Mouse (Mus musculus): ENCODE results near the gene Fkbp11. TPM values are rescaled to one million over a fixed set of nuclear protein-coding genes. Genes with fewer than 3 reads are reported as not detected.

Gene Fkbp11
- polyA plus RNA-seq, 1 experiment from 2014 or later = 8.5 TPM

DNA sequence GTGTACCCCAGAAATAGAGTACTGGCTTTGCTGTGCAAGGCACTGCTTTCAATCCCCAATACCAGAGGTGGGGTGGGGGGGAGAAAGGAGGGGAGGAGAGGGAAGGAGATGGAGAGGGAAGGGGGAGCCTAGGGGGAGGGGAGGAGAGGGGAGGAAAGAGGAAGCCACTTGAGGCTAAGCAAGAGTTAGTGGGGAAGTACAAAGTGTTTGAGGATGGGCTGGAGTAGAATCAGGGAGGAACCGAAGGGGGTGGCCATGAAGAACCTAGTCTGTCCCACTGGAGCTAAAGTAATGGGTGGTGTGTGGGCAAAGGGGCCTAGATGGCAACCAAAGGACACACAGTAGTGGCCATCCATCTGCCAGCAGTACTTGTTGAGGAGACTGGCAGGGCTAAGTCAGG is 44.3 kb downstream of the Fkbp11 start:
- H3K27ac ChIP-seq = no peak overlapping the region
- H3K36me3 ChIP-seq (replicated peaks) = no peaks in the 10 kb centered on the region
- no peaks in the 10 kb centered on the region for H3K9me3 ChIP-seq
- no peak overlapping the region for H3K4me2 ChIP-seq
- H3K9ac ChIP-seq = no peak overlapping the region
- 86% methylated on average over 1 of the region's 1 CpGs for WGBS
- H3K27me3 ChIP-seq = peaks cover 18% of the 10 kb centered on the region
- peaks cover 4% of the 10 kb centered on the region; the same call in 1 of the 2 replicates for H3K4me1 ChIP-seq
- H3K4me3 ChIP-seq (replicated peaks) = no peak overlapping the region
- ATAC-seq (ENCODE audit: low FRiP score) = no peak

DNA sequence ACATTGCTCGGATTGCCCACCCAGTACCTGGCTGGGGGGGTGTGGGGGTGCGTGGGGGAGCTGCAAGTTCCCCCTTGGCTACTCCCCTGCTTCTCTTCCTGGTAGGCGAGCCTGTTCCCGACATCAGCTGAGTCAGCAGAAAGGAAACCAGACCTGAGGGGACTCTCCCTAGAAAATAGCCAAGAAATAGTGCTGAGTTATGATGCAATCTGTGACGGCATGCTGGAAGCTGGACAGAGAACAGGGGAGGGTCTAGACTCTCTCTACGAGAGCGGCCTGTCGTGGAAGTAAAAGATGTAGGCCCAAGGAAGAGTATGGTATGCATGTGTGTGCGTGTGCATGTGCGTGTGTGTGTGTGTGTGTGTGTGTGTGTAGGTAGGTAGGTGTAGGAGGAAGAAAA is 44.8 kb downstream of the Fkbp11 start:
- WGBS = 81% methylated on average over 10 of the region's 10 CpGs
- H3K9ac ChIP-seq = no peak overlapping the region
- no peak for ATAC-seq (ENCODE audit: low FRiP score)
- peaks cover 24% of the 10 kb centered on the region for H3K27me3 ChIP-seq
- no peaks in the 10 kb centered on the region for H3K9me3 ChIP-seq
- H3K4me1 ChIP-seq = no peaks in the 10 kb centered on the region
- H3K27ac ChIP-seq = no peak overlapping the region
- H3K4me3 ChIP-seq (replicated peaks) = no peak overlapping the region
- H3K4me2 ChIP-seq = no peak overlapping the region
- H3K36me3 ChIP-seq (replicated peaks) = no peaks in the 10 kb centered on the region

DNA sequence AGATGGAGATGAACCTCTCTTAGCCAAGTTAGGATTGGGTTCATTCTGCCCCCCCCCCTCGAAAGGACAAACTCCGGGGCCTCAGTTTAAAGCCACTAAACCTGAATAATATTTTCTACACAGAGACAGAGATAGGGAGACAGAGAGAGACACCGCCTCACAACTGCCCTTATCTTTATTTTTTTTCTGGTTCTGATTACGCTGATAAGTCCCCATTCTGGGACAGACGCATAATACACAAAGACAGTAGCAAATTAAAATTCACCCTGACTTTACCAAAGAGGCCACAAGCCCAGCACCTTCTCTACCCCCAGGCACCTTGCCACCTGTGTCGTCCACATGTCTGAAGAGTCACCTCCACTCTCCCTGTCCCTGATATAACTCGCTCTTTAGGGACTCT is 46.4 kb downstream of the Fkbp11 start:
- WGBS = 85% methylated on average over 7 of the region's 7 CpGs
- no peak overlapping the region for H3K4me3 ChIP-seq (replicated peaks)
- H3K27ac ChIP-seq = no peak overlapping the region
- peaks cover 31% of the 10 kb centered on the region for H3K27me3 ChIP-seq
- H3K4me1 ChIP-seq = peaks cover 12% of the 10 kb centered on the region
- H3K9me3 ChIP-seq = no peaks in the 10 kb centered on the region
- ATAC-seq (ENCODE audit: low FRiP score) = no peak
- H3K36me3 ChIP-seq (replicated peaks) = no peaks in the 10 kb centered on the region
- H3K4me2 ChIP-seq = no peak overlapping the region
- no peak overlapping the region for H3K9ac ChIP-seq

DNA sequence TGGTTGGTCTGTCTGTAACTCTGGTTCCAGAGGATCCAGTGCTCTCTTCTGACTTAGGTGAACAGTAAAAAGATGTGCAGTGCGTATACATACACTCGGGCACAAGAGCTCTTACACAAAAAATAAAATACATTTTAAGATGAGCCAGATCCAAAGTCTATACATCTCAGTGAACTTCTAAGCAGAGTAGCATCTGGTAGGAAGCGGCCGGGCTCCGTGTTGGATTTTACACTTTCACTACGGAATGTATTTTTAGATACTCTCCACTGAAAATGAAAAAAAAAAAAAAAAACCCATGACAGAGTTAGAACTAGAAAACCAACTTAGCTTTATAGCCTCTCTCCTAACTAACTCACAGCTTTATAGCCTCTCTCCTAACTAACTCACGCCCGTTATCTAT is 47.3 kb downstream of the Fkbp11 start:
- peaks cover 41% of the 10 kb centered on the region for H3K27me3 ChIP-seq
- H3K4me3 ChIP-seq (replicated peaks) = no peak overlapping the region
- WGBS = 94% methylated on average over 8 of the region's 8 CpGs
- no peak overlapping the region for H3K9ac ChIP-seq
- no peak overlapping the region for H3K27ac ChIP-seq
- peaks cover 22% of the 10 kb centered on the region for H3K4me1 ChIP-seq
- no peak for ATAC-seq (ENCODE audit: low FRiP score)
- H3K36me3 ChIP-seq (replicated peaks) = no peaks in the 10 kb centered on the region
- H3K9me3 ChIP-seq = no peaks in the 10 kb centered on the region
- no peak overlapping the region for H3K4me2 ChIP-seq

DNA sequence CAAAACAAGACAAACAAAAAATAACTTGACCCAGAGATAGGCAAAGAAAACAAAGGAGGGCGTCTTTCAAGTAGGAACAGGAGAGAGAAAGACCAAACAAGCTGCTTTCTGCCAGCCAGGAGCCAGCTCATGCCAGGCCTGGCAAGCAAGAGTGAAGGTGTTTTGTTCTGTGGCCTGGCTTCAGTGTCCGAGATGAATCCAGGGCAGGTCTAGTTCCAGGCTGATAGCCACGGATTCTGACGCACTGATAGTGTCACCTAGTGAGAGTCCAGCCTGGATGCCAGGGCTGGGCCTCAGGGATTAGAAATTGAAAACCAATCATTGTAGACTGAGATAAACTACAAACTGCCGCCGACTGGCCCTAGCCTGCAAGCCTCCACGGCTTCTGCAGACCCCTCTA is 50.0 kb downstream of the Fkbp11 start:
- H3K4me3 ChIP-seq (replicated peaks) = no peak overlapping the region
- peaks cover 63% of the 10 kb centered on the region for H3K27me3 ChIP-seq

DNA sequence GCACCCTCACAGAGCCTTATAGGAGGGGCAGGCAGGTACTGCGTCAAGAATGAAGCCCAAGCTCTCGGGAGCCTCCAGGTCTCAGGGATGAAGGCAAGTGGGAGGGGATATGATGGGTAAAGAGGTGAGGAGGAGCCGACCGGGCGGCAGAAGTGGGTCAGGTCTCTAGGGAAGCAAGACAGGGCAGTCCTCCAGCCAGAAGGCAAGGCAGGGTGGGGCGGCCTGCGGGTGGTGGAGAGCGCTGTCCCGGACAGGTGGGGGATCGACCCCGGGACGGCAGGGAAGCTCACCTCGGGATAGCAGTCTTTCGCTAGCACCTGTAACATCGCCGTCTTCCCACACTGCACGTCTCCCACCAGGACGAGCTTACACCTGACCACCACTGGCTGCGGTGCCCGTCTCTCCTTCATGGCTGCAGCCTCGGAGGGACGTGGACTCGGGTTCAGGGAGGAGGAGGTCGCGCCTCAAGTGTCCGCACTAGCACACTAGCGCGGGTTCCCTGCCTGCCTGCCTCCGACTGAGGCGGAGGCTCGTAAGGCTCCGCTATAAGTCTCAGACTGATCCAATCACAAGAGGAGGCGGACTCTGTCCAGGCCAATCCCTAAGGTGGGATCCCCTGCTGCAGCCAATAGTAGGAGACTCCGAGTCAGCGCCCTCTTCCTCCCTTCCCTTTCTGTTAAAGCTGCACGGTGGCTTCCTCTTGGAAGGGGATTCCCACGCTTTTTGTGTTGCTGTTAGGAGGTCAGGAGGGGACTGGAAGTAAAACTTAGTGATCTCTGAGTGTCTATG is 50.9 kb downstream of the Fkbp11 start, which contains the start of gene Rnd1:
Gene Rnd1 (minus strand): TSS at position 522 of the 789 bp plus-strand sequence.
- Histone ChIP-seq H3K4me3 (replicated peaks) (peak within 1 kb of the TSS; percentile 48), H3K4me1 (peaks cover 43% of the 10 kb centered on the region), H3K27ac (no peak within 1 kb of the TSS), H3K9me3 (no peaks in the 10 kb centered on the region), H3K27me3 (peaks cover 69% of the 10 kb centered on the region), H3K9ac (peak within 1 kb of the TSS; percentile 59), H3K4me2 (peak within 1 kb of the TSS; percentile 94), H3K36me3 (replicated peaks) (no peaks in the 10 kb centered on the region)
- WGBS = under 1% methylated on average over 30 of the region's 37 CpGs
- ATAC-seq (ENCODE audit: low FRiP score) = peak; percentile 95

More for the DNA sequence above, 50.0 kb downstream of the Fkbp11 start:
- H3K9me3 ChIP-seq = no peaks in the 10 kb centered on the region
- no peak overlapping the region for H3K27ac ChIP-seq
- H3K4me2 ChIP-seq = no peak overlapping the region
- ATAC-seq (ENCODE audit: low FRiP score) = no peak
- H3K36me3 ChIP-seq (replicated peaks) = no peaks in the 10 kb centered on the region
- peaks cover 43% of the 10 kb centered on the region for H3K4me1 ChIP-seq
- WGBS = 77% methylated on average over 7 of the region's 7 CpGs
- no peak overlapping the region for H3K9ac ChIP-seq

DNA sequence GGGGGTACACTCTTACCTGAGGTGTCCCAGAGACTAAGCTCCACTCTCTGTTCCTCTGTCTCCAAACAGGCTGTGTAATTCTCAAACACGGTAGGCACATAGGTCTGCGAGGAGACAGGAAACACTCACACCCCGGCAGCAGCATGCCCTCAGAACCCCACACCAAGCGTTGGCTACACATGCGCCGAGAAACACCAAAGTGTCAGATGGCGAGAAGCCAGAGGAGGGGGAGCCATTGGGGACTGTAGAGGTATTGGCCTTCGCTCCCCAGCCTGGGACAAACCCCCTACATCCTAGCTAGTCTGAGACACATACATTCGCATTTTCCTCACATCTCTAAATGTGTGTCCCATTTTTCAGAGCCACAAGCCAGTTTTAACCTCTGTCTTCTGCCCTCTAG is 51.5 kb downstream of the Fkbp11 start:
- ATAC-seq (ENCODE audit: low FRiP score) = no peak
- no peak overlapping the region for H3K27ac ChIP-seq

DNA sequence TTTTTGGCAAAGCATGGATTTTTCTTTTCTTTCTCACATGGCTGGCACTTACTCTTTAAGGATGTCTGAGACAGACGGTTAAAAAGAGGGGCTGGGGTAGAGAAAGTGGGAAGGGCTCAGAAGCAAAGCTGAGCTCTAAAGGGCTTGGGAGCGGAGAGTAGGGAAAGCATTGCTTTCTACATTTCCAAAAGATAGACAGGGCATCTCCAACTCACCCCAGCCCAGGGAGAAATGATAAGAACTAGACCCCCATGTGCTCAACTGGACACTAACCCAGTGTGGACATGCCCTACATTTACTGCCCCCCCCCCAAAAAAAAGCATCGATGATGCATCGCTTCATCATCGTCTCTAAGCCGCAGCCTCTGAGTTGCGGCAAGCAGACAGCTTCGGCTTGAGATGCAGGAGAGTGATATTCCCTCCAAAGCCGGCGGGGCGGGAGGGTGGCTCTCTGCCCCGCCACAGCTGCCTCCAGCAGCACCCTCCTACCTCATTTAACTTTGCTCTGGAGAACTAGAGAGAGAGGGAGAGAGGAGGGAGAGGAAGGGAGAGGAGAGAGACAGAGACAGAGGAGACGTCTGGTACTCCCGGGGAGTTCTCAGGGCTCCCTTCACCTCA is 52.3 kb downstream of the Fkbp11 start:
- WGBS = 6% methylated on average over 14 of the region's 14 CpGs
- peak overlapping the region; percentile 48 for H3K4me3 ChIP-seq (replicated peaks)
- no peaks in the 10 kb centered on the region for H3K36me3 ChIP-seq (replicated peaks)
- ATAC-seq (ENCODE audit: low FRiP score) = no peak
- peak overlapping the region; percentile 59 for H3K9ac ChIP-seq
- H3K27me3 ChIP-seq = peaks cover 63% of the 10 kb centered on the region
- no peaks in the 10 kb centered on the region for H3K9me3 ChIP-seq
- peaks cover 43% of the 10 kb centered on the region for H3K4me1 ChIP-seq
- H3K4me2 ChIP-seq = peak overlapping the region; percentile 94
- H3K27ac ChIP-seq = peak overlapping the region; percentile 59; the same call in 1 of the 2 replicates

More for the DNA sequence above, 51.5 kb downstream of the Fkbp11 start:
- peak overlapping the region; percentile 59 for H3K9ac ChIP-seq
- H3K4me1 ChIP-seq = peaks cover 43% of the 10 kb centered on the region
- peak overlapping the region; percentile 48 for H3K4me3 ChIP-seq (replicated peaks)
- H3K4me2 ChIP-seq = peak overlapping the region; percentile 94
- no peaks in the 10 kb centered on the region for H3K36me3 ChIP-seq (replicated peaks)
- WGBS = 7% methylated on average over 9 of the region's 9 CpGs
- H3K27me3 ChIP-seq = peaks cover 64% of the 10 kb centered on the region
- no peaks in the 10 kb centered on the region for H3K9me3 ChIP-seq

DNA sequence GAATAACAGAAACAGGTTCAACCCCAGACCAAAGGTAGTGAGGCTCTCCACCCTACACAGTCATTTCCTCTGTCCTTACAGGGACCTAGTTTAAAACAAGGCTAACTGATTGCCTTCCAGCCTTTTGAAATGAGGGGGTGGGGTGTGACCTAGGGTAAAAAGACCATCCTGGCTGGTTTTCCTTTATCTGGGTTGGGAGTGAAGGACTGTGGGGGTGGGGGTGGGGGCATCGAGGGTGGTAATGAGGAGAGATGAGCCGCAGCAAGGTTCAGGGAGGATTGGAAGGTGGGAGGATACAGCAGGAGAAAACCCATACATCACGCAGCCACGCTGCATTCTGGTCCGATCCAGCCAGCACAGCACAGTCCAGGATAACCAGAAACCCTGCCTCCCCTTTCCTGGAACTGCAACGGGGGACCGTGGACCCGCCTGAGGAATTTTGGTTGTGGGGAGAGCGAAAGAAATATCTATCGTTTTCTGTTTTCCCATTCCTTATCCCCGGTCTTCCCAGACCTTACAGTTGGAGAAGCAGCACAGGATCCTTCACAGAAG is 52.9 kb downstream of the Fkbp11 start:
- H3K27me3 ChIP-seq = peaks cover 68% of the 10 kb centered on the region
- peak; percentile 12; the same call in 1 of the 2 replicates for ATAC-seq (ENCODE audit: low FRiP score)
- peak overlapping the region; percentile 59 for H3K9ac ChIP-seq
- H3K27ac ChIP-seq = peak overlapping the region; percentile 59; the same call in 1 of the 2 replicates
- no peaks in the 10 kb centered on the region for H3K36me3 ChIP-seq (replicated peaks)
- H3K4me1 ChIP-seq = peaks cover 43% of the 10 kb centered on the region
- H3K9me3 ChIP-seq = no peaks in the 10 kb centered on the region
- H3K4me2 ChIP-seq = peak overlapping the region; percentile 94
- peak overlapping the region; percentile 48 for H3K4me3 ChIP-seq (replicated peaks)
- WGBS = 18% methylated on average over 11 of the region's 11 CpGs

Other genes with a start within 250 kb of the Fkbp11 start
- not detected in 2 replicates for gene Lalba, start 245.5 kb downstream of the Fkbp11 start, polyA plus RNA-seq (2016; fragmentation: Nextera tagmentation; extraction: Ambion mirVana)
- not detected in 2 replicates for gene Olfr279, start 235.8 kb downstream of the Fkbp11 start, polyA plus RNA-seq (2016; fragmentation: Nextera tagmentation; extraction: Ambion mirVana)
- gene Kansl2, start 193.9 kb downstream of the Fkbp11 start, polyA plus RNA-seq (2016; fragmentation: Nextera tagmentation; extraction: Ambion mirVana) = 178 and 183 TPM in 2 replicates
- gene Ccnt1, start 157.3 kb downstream of the Fkbp11 start, polyA plus RNA-seq (2016; fragmentation: Nextera tagmentation; extraction: Ambion mirVana) = 61.2 and 63.2 TPM in 2 replicates
- not detected in 2 replicates for gene 4930415O20Rik, start 157.2 kb downstream of the Fkbp11 start, polyA plus RNA-seq (2016; fragmentation: Nextera tagmentation; extraction: Ambion mirVana)
- gene Adcy6, start 118.1 kb downstream of the Fkbp11 start, polyA plus RNA-seq (2016; fragmentation: Nextera tagmentation; extraction: Ambion mirVana) = 12.9 and 14.2 TPM in 2 replicates
- 77.1 and 80.4 TPM in 2 replicates for gene Cacnb3, start 97.4 kb downstream of the Fkbp11 start, polyA plus RNA-seq (2016; fragmentation: Nextera tagmentation; extraction: Ambion mirVana)
- gene Ddx23, start 65.3 kb downstream of the Fkbp11 start, polyA plus RNA-seq (2016; fragmentation: Nextera tagmentation; extraction: Ambion mirVana) = 23.9 and 24.1 TPM in 2 replicates
- gene Rnd1, start 50.7 kb downstream of the Fkbp11 start, polyA plus RNA-seq (2016; fragmentation: Nextera tagmentation; extraction: Ambion mirVana) = 3.9 TPM in 2 replicates
- gene Ccdc65, start 20.0 kb downstream of the Fkbp11 start, polyA plus RNA-seq (2016; fragmentation: Nextera tagmentation; extraction: Ambion mirVana) = 1.5 and 1.7 TPM in 2 replicates
- gene Arf3, start 35.0 kb upstream of the Fkbp11 start, polyA plus RNA-seq (2016; fragmentation: Nextera tagmentation; extraction: Ambion mirVana) = 58.2 and 58.3 TPM in 2 replicates
- gene Wnt10b, start 50.0 kb upstream of the Fkbp11 start, polyA plus RNA-seq (2016; fragmentation: Nextera tagmentation; extraction: Ambion mirVana) = 0.18 and 0.24 TPM in 2 replicates
- 0.18 and 0.61 TPM in 2 replicates for gene Wnt1, start 61.7 kb upstream of the Fkbp11 start, polyA plus RNA-seq (2016; fragmentation: Nextera tagmentation; extraction: Ambion mirVana)
- gene Ddn, start 81.3 kb upstream of the Fkbp11 start, polyA plus RNA-seq (2016; fragmentation: Nextera tagmentation; extraction: Ambion mirVana) = 0.22 TPM in 1 of 2 replicates, not detected in the other
- gene Prkag1, start 103.3 kb upstream of the Fkbp11 start, polyA plus RNA-seq (2016; fragmentation: Nextera tagmentation; extraction: Ambion mirVana) = 85.2 and 89.4 TPM in 2 replicates
- gene Kmt2d, start 143.0 kb upstream of the Fkbp11 start, polyA plus RNA-seq (2016; fragmentation: Nextera tagmentation; extraction: Ambion mirVana) = 12.5 and 12.7 TPM in 2 replicates
- 20.1 and 23.3 TPM in 2 replicates for gene Rhebl1, start 166.3 kb upstream of the Fkbp11 start, polyA plus RNA-seq (2016; fragmentation: Nextera tagmentation; extraction: Ambion mirVana)
- gene Dhh, start 170.3 kb upstream of the Fkbp11 start, polyA plus RNA-seq (2016; fragmentation: Nextera tagmentation; extraction: Ambion mirVana) = 0.45 and 0.51 TPM in 2 replicates
- 30.6 and 41.5 TPM in 2 replicates for gene Lmbr1l, start 190.0 kb upstream of the Fkbp11 start, polyA plus RNA-seq (2016; fragmentation: Nextera tagmentation; extraction: Ambion mirVana)
- 1,790 and 1,867 TPM in 2 replicates for gene Tuba1b, start 206.4 kb upstream of the Fkbp11 start, polyA plus RNA-seq (2016; fragmentation: Nextera tagmentation; extraction: Ambion mirVana)
- gene Gm49450, start 225.4 kb upstream of the Fkbp11 start, polyA plus RNA-seq (2016; fragmentation: Nextera tagmentation; extraction: Ambion mirVana) = not detected in 2 replicates
- 7,386 and 7,785 TPM in 2 replicates for gene Tuba1a, start 225.5 kb upstream of the Fkbp11 start, polyA plus RNA-seq (2016; fragmentation: Nextera tagmentation; extraction: Ambion mirVana)